Mouse (Mus musculus) lung, postnatal 25 days (tissue): ENCODE data around the gene Trim56.

Experiments
- DNase-seq: peaks from one replicate; pipeline ENCODE4 v3.0.0; 2022; ENCODE audit warnings: low spot score

Trim56 gene

DNA sequence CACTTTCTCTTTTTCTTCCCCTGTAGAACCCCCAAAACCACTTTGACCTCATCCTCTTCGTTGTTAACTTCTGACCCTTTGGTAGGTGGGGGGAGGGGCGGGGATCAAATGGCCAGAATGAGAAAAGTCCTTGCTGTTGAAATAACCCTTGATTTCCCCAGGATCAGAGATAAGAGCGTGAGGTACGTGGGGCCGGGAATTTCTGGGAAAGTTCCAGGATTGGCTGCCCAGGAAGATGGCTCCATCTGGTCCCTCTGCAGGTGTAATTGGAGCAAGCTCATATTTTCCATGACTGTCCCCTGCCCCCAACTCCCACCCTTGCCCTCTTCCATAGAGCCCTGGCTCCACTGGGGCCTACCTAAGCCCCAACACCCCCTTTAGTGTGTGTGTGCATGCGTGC, 40.3 kb downstream of the Trim56 start:
- no peak for DNase-seq

DNA sequence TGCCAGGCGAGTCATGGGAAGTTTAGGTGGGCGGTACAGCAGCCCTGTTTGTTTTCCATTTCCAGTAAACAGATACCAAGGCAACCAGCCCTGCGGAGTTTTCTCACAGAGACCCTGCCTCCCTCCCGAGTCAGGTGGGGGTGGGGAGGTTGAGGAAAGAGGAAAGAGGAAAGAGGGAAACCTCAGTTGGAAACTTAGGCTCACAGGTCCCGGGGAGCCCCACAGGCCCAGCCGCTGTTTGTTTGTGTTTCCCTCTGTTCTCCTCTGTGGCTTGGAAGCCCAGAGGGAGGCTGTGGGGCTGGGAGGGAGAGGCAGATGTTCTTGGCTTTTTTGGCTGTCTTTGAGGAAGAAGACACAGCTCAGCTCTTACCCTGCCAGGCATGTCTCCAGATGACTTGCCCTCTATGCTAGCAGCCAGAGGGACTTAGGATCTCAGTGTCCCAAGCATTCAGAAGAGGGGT, 41.8 kb downstream of the Trim56 start:
- peak; percentile 64 for DNase-seq

- no peak for DNase-seq
Measured at GRCm38 (mm10) chr5:137073141-137073540, 42.9 kb downstream of the Trim56 start.

GRCm38 (mm10) chr5:137072079-137072960, 43.7 kb downstream of the Trim56 start, which contains the start of gene Serpine1:
TSS of gene Serpine1 (minus strand) at chr5:137072268.
- peak; percentile 92 for DNase-seq

DNA sequence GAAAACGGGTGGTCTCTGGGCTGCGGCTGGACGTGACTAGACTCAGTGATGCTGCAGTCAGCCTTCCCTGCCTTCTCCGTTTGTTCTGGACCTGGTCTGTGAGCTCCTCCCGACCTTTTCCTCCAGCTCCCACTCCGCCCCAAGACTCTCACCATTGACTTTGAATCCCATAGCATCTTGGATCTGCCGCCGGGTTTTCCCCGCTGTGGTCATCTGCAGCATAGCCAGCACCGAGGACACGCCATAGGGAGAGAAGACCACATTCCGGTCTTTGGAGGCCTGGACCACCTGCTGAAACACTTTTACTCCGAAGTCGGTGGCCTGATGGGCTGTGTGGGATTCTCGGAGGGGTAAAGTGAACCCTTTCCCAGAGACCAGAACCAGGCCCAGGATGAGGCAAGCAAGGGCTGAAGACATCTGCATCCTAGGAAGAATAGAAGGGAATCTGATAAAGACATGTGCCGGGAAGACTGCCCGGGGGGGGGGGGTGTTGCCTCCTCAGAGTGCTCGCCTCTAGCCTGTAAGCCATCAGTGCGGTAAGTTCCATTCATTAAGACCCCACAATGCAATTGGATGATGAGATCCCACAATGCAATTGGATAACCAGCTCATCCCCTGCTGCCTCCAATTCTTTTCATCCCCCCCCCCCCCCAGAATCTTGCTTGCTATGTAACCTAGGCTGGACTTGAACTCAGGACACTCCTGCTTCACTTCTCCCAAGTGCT, 45.0 kb downstream of the Trim56 start:
- DNase-seq = no peak

GRCm38 (mm10) chr5:137068711-137069110, 47.3 kb downstream of the Trim56 start:
- no peak for DNase-seq

DNA sequence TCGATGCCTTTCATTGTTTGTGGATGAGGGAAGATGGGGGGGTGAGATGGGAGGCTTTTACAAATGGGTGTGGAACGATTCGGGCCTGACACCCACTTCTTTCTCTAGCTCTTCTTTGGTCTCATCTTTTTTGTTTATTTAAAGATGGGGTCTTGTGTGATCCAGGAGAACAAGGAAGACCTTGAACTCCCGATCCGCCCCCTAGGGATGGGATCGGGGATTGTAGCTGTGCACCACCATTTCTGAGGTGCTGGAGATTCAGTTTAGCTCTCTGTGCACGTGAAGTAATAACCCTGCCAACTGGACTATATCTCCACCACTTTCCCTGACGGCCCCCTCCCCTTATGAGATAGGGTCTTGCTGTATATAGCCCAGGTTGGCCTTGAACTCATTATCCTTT, 50.1 kb downstream of the Trim56 start:
- DNase-seq = no peak

GRCm38 (mm10) chr5:137065454-137065853, 50.6 kb downstream of the Trim56 start:
- no peak for DNase-seq

GRCm38 (mm10) chr5:137062601-137063000, 53.4 kb downstream of the Trim56 start:
- DNase-seq = no peak

GRCm38 (mm10) chr5:137061809-137062481, 54.1 kb downstream of the Trim56 start:
- DNase-seq = peak; percentile 57
